Mouse (Mus musculus) small intestine, adult 2 months (tissue): ENCODE measurements around the gene Npnt.

Experiments
- CTCF ChIP-seq: fragments of 200-500 bp; IDR thresholded peaks from 2 replicates; pipeline ENCODE4 v1.5.1; 2012; ENCODE audit warnings: low read depth, mild to moderate bottlenecking, control low read depth, inconsistent platforms, low read length, moderate library complexity, mixed read lengths; ENCODE audit not compliant: insufficient replicate concordance, insufficient read length; ENCODE audit errors: extremely low read depth
- POLR2A ChIP-seq: fragments of 200-500 bp; IDR thresholded peaks from 2 replicates; pipeline ENCODE4 v1.6.1; 2012; ENCODE audit warnings: low read depth, mild to moderate bottlenecking, control low read depth, inconsistent platforms, low read length, moderate library complexity

DNA sequence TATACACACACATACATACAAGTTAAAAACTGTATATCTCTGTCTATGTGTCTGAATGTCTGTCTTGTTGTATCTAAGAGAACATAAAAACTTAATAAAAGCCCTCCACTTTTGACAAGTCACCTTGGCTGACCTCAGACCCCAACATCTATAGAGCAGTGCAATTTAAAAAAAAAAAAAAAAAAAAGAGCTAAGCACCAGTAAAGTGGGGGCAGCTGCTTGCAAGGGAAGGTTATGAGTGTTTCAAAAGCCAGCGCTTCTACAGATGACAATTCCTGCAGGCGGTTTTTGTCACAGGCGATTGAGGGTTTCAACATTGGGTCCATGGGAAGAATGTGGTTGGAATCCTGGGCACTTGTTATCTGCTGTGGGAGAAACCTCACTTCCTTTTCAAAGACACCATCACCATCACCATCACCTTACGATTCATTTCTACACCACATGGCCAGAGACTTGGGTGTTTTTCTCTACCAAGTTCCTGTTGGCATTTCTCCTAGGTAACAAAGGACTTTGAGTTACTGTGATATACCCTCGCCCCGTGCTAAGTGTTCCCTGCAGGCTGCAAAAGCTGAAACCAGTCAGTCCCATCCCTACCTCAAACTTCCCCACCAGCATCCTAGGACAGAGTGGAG is 63.6 kb downstream of the Npnt start:
- TF ChIP-seq CTCF, result no peak
- no peak for TF ChIP-seq POLR2A
